In the genomic region with DNA sequence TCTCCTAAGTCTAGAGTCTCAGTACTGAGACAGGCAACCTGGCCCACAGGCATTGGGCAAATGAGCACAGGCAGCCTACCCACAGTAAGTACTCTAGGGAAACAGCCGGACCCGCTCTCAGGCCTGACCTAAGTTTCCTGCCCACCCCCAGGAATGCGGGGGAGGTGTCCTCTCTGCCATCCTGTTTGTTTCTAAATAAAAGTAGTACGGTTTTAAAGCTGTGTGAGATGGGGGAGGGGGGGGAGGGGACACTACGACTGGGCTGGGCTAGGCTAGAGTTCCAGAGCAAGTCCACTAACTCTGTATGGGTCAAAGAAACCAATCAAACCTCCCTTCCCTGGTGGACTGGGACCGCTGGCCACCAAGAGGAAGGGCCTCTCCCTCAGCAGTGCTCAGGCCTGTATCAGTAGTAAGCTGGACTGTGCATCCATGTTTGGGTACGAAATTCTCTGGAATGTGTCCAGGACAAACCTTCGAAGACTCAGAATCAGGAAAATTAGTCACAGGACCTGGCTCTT, we compare ENCODE assay signal across 13 mouse cellular contexts. TPM values are rescaled to one million over a fixed set of nuclear protein-coding genes. Genes with fewer than 3 reads are reported as not detected.
A peak's percentile ranks its signal among the peaks of the same experiment; 100 is the strongest.
DNase-seq lines count a peak whose midpoint lies in the region; ATAC-seq and TF ChIP-seq lines count a peak whose summit lies in the region.
"Had no signal": no experiment of that assay in that cellular context is flagged by ENCODE, and none has a peak within 500 bp of the region (broad histone marks: within the 10 kb centered on the region; RNA-seq: fewer than 3 reads in every experiment).

No protein-coding gene starts in this region.

- H3K9ac ChIP-seq in liver, embryonic 12.5 days, result no peak overlapping the region

- no peaks in the 10 kb centered on the region for H3K27me3 ChIP-seq in Patski
- peaks cover 6% of the 10 kb centered on the region; the same call in 1 of the 2 replicates for H3K27me3 ChIP-seq in liver, embryonic 12.5 days (replicated peaks)

- CTCF ChIA-PET in Patski (lab: Charles Lee), result interaction anchor here (1.1 to 2.3 kb wide), 2 partner anchors 9 to 10 kb away, joined by 4 to 6 read pairs; no protein-coding TSS in a partner anchor

- 0 out of 2 replicates have a peak overlapping the region, but pooled peaks have one; percentile 25 for H3K27ac ChIP-seq in liver, embryonic 12.5 days

- TF ChIP-seq CTCF in Patski (IDR thresholded peaks at IDR 0.05), result no peak

- in situ Hi-C loops in Patski (cut with MboI; ENCODE audit: low pct_unique_long_range_greater_than_20kb), result no loop called here

- POLR2A ChIA-PET in Patski (lab: Charles Lee), result no interaction called here

- peaks cover 31% of the 10 kb centered on the region for H3K36me3 ChIP-seq in liver, embryonic 12.5 days

- 51% methylated on average over 8 of the region's 8 CpGs for WGBS in liver, embryonic 12.5 days (ENCODE audit: insufficient replicate concordance)

- ATAC-seq in Patski, result peak; percentile 16
- ATAC-seq in liver, embryonic 12.5 days, result peak; percentile 33

- no peak overlapping the region for H3K4me2 ChIP-seq in liver, embryonic 12.5 days

- H3K4me1 ChIP-seq in liver, embryonic 12.5 days, result 0 out of 2 replicates have a peak, but pooled peaks cover 8% of the 10 kb centered on the region

- no peaks in the 10 kb centered on the region for H3K9me3 ChIP-seq in liver, embryonic 12.5 days (replicated peaks)

- H3K4me3 ChIP-seq in liver, embryonic 12.5 days, result no peak overlapping the region

- peak; percentile 51 for DNase-seq in adrenal gland, postnatal 14 days
- DNase-seq in adrenal gland, postnatal 10 days, result no peak
- DNase-seq in Patski (ENCODE audit: low read depth, low spot score), result no peak
- DNase-seq in heart, postnatal 10 days, result peak; percentile 64 to 66
- DNase-seq in left cerebral cortex, adult 8-10 months (ENCODE audit: low spot score in 2 of 2), result no peak
- DNase-seq in urinary bladder, postnatal 4 days (ENCODE audit: low spot score in 2 of 2), result no peak
- DNase-seq in gastrocnemius, postnatal 36 days, result no peak
- DNase-seq: cerebellum, postnatal 10 days; right cerebral cortex, postnatal 14 days had no signal

- intact Hi-C loops in heart, postnatal 10 days (cut with DNase I), result no loop called here
- intact Hi-C loops in gastrocnemius, postnatal 36 days (cut with DNase I), result no loop called here

RNA-seq across cellular contexts. Expression of a gene that starts 29.6 kb away (rescaled TPM):
- not detected in 2 replicates for total RNA-seq in adrenal gland, postnatal 14 days (2021)
- not detected for total RNA-seq in adrenal gland, postnatal 10 days (2021)
- polyA plus RNA-seq in Patski (2021), result not detected
- not detected for total RNA-seq in heart, postnatal 10 days (2021)
- not detected in 2 replicates for polyA plus RNA-seq in liver, embryonic 12.5 days (2016; fragmentation: Nextera tagmentation; extraction: Ambion mirVana)
- not detected for total RNA-seq in left cerebral cortex, adult 8-10 months (2022)
- total RNA-seq in gastrocnemius, postnatal 36 days (2021), result not detected
- total RNA-seq: adrenal gland, adult 18-20 months; gastrocnemius, adult 8-10 months had no signal
- polyA plus RNA-seq: large intestine, adult 2 months had no signal

RNA-seq across cellular contexts. Expression of a gene that starts 51.6 kb away (rescaled TPM):
- total RNA-seq in adrenal gland, postnatal 14 days (2021), result 85.8 and 102 TPM in 2 replicates
- total RNA-seq in adrenal gland, postnatal 10 days (2021), result 10 to 100 TPM; 65.9 to 80.6 TPM
- 20.0 TPM for polyA plus RNA-seq in Patski (2021)
- total RNA-seq in heart, postnatal 10 days (2021), result 10 to 100 TPM; 63.9 to 96.0 TPM
- polyA plus RNA-seq in liver, embryonic 12.5 days (2016; fragmentation: Nextera tagmentation; extraction: Ambion mirVana), result 17.7 and 20.8 TPM in 2 replicates
- total RNA-seq in left cerebral cortex, adult 8-10 months (2022), result 100 to 1,000 TPM; 138 to 154 (median 144) TPM
- total RNA-seq in gastrocnemius, postnatal 36 days (2021), result 10 to 100 TPM; 42.3 to 47.7 TPM

Comparison
In these comparisons a context has a peak if more than half of its experiments do, and no peak if none do; other contexts are left out.
1. DNase-seq: peak in adrenal gland, postnatal 14 days (single experiment) and heart, postnatal 10 days (2 of 2); none in adrenal gland, postnatal 10 days (single experiment), Patski (single experiment), left cerebral cortex, adult 8-10 months (0 of 2), urinary bladder, postnatal 4 days (0 of 2) and gastrocnemius, postnatal 36 days (0 of 2).